Mouse (Mus musculus) adrenal gland, adult 8-10 months (tissue): ENCODE results near the gene Plk3. TPM values are rescaled to one million over a fixed set of nuclear protein-coding genes. Genes with fewer than 3 reads are reported as not detected.
"Not testable (repeated sequence)": the region's sequence is repeated elsewhere in the genome, so short reads cannot be mapped to it uniquely, and the experiment has no call there.

Experiments
- DNase-seq: peaks from one replicate; pipeline ENCODE4 v3.0.0; 2022
- total RNA-seq, 4 experiments: library from RNA; stranded (reverse); gene quantifications; 2 replicates each; pipeline ENCODE4 v1.2.4; 2022

Gene Plk3
- total RNA-seq = 10 to 100 TPM in 1 of 4 experiments, 1 to 10 TPM in 3; 4.5 to 18.0 (median 5.8) TPM

- DNase-seq = peak; percentile 97
These were observed at the start of gene Plk3 for GRCm38 (mm10) chr4:117133817-117134600. TSS of gene Plk3 (minus strand) at chr4:117133963.

- DNase-seq = not testable (repeated sequence)
These were observed 49.0 kb upstream of the Plk3 start for GRCm38 (mm10) chr4:117182759-117183096.

GRCm38 (mm10) chr4:117181863-117182758, 48.3 kb upstream of the Plk3 start, which contains the start of gene Kif2c:
TSS of gene Kif2c (minus strand) at chr4:117182639.
- DNase-seq = peak; percentile 88

- DNase-seq = no peak
These were observed 36.2 kb upstream of the Plk3 start for GRCm38 (mm10) chr4:117169936-117170335.

GRCm38 (mm10) chr4:117161183-117161582, 27.4 kb upstream of the Plk3 start:
- no peak for DNase-seq

GRCm38 (mm10) chr4:117159666-117160065, 25.9 kb upstream of the Plk3 start:
- no peak for DNase-seq

GRCm38 (mm10) chr4:117156372-117156771, 22.6 kb upstream of the Plk3 start:
- DNase-seq = no peak

- DNase-seq = peak; percentile 85
These were observed 22.1 kb upstream of the Plk3 start, which contains the start of gene Rps8 for GRCm38 (mm10) chr4:117155792-117156355. TSS of gene Rps8 (minus strand) at chr4:117156243.

GRCm38 (mm10) chr4:117155020-117155791, 21.4 kb upstream of the Plk3 start:
- no peak for DNase-seq

GRCm38 (mm10) chr4:117152714-117153113, 19.0 kb upstream of the Plk3 start:
- no peak for DNase-seq

- no peak for DNase-seq
These were observed 17.7 kb upstream of the Plk3 start for GRCm38 (mm10) chr4:117151416-117151815.

- DNase-seq = no peak
These were observed 16.5 kb upstream of the Plk3 start for GRCm38 (mm10) chr4:117150212-117150733.

GRCm38 (mm10) chr4:117149291-117150211, 15.8 kb upstream of the Plk3 start:
- no peak for DNase-seq

GRCm38 (mm10) chr4:117148815-117149214, 15.1 kb upstream of the Plk3 start:
- no peak for DNase-seq

GRCm38 (mm10) chr4:117148047-117148713, 14.4 kb upstream of the Plk3 start:
- no peak for DNase-seq

GRCm38 (mm10) chr4:117146176-117146575, 12.4 kb upstream of the Plk3 start:
- DNase-seq = peak; percentile 82

- DNase-seq = no peak
These were observed 11.5 kb upstream of the Plk3 start for GRCm38 (mm10) chr4:117145248-117145647.

GRCm38 (mm10) chr4:117143023-117143422, 9.3 kb upstream of the Plk3 start:
- DNase-seq = no peak

- no peak for DNase-seq
These were observed 6.8 kb upstream of the Plk3 start for GRCm38 (mm10) chr4:117140613-117141012.

GRCm38 (mm10) chr4:117139217-117139612, 5.5 kb upstream of the Plk3 start:
- DNase-seq = no peak
